Mouse (Mus musculus) telencephalon, adult 2 months (tissue): ENCODE measurements around the gene Ank2.

Experiments used
- DNase-seq: peaks from one replicate; pipeline ENCODE4 v3.0.0-alpha.2; 2011; ENCODE audit warnings: low read depth, low spot score

Gene Ank2

DNA sequence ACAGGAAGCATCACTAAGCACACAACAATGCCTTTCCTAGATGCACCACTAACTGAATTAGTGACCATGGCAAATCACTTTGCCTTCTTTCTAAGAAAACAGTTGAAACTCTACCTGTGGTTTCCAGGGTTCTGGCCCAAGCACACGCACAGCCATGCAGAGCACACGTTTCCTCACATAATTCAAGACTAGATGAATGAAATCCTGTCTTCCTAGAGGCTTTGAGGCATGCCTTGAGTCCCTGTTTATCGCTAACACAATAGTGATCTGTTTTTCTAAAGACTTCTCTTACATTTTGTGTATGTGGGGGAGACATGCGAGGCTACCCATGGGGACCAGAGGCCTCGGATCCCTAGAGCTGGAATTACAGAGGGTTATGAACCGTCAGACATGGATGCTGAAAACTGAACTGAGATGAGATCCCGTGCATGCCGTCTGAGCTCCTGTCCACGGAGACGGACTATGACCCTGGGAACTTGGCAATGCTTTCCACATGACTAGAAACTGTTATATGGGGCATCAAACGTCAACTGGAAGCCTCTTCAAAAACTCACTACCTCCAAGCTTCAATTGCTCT, 256.8 kb downstream of the Ank2 start:
- DNase-seq: no peak

DNA sequence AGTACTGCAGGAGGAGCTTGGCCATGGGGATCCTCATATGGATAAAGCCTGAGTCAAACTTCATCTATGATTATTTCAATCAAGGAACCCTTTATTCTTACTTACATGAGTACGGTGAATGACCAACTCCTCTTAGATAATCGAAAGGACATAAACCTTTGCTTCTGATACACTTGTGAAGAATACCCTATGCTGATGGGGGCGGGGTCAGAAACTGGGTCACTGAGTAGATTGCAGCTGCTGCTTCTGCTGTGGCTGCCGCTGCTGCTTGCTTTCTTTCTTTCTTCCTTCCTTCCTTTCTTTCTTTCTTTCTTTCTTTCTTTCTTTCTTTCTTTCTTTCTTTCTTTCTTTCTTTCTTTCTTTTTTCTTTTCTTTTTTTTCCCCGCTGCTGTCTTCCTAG, 263.9 kb downstream of the Ank2 start:
- DNase-seq: no peak

DNA sequence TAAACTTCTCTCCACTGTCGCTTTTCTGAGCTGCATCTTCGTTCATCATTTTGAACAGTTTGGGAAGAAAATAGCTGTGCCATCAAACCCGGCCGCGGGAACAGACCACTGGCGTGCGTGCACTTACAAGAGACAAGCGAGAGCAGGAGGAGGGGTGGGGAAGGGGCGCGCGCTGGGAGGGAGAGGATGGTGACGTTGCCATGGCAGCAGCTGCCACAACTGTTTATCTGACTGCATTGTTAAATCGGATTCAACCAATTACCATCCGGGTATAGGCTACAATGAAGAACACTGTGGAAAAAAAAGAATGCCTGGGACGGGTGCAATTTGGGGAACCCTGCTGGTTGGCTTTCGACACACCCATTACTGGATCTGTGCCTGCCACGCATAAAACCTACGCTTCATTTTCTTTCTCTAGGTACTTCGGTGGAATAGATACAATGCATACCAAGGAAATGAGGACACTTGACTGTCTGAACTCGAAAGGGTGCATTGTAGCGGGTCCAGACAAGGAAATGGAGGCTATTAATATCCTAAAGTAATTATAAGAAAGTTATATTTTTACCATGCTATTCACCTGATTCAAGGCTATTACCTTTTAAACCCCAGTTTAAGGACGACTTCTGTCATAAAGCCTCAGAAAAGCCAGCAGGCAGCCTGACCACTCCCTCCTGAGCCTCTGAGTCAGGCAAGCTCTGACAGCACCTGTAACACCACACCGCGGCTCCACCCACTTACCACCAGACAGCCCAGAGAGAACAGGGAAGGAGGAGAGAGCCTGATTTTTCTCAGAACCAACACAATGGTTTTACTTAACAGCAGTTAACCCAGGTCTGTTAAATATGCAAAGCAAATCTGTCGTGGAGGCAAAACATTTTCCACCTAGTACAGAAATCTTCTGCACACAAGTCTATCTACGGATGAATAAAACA, 273.1 kb downstream of the Ank2 start:
- DNase-seq: peak; percentile 65

DNA sequence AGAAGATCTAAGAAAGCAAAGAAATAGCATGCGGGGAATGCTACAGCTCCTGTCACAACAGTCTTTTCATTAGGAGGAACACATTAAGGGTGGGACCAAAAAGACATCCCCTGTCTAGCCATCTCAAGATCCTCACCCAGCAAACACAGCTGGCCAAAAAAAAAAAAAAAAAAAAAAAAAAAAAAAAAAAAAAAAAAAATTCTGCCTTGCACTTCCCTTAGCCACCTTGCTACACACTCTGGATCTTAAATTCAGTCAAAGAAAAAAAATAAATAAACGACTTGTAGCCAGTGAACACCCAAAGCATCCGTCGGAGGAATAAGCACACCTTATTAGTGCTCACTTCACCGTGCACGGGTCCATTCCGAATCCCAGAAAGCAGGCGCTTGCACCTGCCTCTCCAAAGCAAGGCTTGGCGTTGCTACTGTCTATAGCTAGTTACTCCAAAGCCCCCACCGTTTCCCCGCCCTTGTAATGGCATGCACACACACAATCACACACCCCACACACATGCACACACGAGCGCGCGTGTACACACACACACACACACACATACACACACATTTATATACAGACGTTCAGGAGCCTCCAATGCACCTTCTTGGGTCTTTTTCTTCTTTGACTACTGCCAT, 273.9 kb downstream of the Ank2 start:
- peak; percentile 19 for DNase-seq

DNA sequence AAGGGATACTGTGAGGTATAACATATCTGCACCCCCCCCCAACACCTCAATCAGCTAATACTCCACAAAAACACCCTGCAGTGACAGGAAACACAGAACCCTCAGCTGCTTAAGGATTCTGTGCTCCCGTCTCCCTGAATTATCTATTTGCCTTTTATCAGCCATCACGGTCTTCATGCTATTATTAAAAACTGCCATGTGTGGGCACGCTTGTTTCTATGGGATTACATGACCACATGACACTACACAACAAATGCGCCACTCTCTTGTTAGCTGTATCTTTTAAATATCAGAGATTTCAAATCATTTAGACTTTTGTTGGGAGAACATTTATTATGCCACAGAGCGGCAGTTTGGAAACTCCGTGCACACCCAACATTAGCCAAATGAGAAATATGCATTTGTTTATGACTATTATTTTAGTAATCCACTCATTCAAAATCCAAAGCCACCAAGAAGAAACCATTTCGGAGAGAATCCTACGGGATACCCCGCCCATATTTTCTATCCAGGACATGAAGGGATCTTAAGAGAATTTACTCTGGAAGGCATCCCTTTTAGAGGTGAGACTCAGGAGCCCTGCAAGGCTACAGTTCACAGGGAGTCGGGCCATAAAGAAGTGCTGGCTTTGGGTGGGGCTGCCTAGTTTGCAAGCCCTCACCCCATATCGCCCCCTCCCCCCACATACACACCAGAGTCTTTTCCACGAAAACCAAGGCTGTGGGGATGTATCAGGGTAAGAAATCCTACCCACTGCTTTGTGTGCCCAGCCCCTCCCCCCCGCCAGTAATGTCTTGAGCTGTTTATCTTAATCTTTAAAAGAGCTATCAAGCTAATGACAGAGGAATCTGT, 274.6 kb downstream of the Ank2 start:
- no peak for DNase-seq

DNA sequence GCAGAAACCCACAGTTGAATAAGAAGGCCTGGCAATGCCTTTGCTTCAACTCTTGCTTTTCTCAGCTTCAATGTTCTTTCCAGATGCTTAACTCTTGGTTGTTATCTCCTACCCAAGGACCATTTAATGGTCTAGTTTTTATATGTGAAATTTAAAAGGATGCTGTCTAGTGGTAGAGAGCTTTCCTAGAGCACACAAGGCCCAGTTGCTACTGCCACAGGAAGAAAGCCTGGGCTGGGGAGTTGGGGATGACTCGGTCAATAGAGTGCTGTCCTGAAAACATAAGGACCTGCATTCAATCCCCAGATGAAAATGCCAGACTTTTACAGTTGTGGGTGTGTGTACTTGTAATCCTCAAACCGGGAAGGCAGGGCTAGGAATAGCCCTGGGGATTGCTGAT, 277.1 kb downstream of the Ank2 start:
- DNase-seq: no peak

DNA sequence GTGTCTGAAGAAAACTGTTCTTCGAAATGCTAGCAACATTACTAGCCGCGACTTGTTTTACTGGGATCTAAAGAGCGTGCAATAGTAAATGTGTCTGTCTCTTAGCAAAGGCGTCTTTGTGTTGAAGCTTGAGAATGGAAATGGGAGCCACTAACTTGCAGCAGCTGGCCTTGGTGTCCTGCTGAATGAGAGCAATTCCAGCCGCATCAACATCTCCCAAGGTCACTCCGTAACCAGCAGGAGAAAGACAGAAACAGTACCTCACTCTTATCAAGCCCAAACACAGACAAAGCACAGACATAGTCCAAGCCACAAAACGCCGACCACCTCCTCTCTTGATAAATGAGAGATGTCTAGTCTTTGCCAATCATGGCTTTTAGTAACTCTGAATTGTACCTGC, 278.3 kb downstream of the Ank2 start:
- no peak for DNase-seq

DNA sequence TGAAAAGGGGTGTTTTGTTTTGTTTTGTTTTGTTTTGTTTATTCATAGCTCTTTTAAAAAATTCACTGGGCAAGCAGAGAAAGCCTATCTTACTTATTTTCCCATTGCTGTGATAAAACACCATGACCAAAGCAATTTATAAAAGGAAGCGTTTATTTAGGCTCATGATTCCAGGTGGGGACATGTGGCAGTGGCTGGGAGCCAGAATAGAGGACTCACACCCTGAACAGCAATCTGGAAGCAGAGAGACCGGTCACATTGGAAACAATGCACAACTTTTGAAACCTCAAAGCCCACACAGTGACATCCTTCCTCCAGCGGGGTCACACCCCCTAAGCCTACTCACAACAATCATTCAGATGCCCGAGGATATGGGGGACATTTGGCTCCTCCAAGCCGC, 285.6 kb downstream of the Ank2 start:
- DNase-seq: no peak

DNA sequence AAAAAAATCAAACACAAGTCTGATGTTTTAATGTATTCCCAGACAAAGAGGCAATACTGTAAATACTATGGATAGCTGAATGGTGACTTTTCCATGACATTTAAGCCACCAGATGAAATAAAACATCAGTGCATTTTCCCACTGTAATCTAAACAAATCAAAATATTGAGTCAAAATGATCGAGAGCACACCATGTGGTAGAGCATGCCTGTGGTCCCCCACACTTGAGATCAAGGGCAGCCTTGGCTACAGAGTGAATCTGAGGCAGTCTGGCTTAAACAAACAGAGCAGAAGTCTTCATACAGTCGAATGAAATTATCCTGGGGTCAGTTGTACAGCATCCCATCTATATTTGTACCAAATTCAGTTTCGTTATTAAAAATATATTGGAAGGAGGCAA, 288.0 kb downstream of the Ank2 start:
- no peak for DNase-seq

DNA sequence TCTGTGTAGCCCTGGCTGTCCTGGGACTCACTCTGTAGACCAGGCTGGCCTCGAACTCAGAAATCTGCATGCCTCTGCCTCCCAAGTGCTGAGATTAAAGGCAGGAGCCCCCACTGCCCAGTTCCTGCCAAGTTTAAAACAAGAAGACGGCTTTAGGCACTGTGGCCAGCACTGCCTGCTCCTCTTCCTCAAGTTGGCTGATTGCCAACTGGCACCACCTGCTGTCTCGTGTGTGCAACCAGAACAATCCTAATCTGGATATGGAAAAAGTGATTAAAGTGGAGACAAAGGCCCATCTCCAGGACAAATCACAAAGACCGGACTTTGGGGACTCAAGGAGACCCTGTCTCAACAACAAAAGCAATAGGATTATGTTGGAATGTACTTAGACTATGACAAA, 288.6 kb downstream of the Ank2 start:
- DNase-seq: no peak

DNA sequence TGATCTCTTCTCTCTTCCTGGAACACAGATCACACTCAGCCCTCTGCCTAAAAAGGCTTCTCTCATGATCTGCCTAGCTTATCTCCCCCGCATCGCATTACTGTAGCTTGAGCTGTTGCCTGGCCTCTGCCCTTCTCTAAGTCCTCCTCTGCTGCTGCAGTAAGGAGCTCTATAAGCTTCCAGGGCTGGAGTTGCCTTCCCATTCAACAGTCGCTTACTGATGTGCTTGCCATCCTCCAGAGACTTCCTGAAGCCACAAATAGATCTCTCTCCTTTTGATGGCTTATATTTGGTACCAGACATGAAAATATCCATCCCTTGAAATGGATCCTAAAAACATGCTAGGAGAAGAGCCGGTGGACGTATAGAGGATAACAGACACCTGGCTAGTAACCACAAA, 290.3 kb downstream of the Ank2 start:
- peak; percentile 32 for DNase-seq

DNA sequence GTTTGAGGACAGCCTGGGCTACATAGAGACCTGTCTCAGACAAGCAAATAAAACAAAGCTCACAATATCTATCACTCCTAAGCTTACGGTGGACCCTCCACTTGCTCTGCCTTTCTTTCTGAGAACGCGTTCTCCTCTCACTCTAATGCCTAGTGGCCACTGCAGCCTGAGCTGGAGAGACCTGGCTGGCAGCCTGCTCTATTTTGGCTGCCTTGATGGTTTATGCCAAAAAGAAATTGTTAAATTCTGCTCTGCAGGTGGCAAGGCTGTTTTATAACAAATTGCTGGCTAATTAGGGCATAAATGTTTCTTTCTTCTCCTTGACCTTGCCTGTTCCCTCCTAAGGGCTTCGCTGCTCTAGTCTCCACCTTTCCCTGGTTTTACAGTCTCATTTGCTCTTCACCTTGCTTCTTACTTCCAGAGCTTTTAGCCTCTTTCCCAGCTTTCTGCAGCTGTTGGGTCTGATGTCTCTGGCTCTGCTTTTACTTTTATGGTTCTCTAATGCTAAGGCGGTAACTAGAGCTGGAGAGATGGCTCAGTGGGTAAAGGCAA, 293.2 kb downstream of the Ank2 start:
- no peak for DNase-seq

DNA sequence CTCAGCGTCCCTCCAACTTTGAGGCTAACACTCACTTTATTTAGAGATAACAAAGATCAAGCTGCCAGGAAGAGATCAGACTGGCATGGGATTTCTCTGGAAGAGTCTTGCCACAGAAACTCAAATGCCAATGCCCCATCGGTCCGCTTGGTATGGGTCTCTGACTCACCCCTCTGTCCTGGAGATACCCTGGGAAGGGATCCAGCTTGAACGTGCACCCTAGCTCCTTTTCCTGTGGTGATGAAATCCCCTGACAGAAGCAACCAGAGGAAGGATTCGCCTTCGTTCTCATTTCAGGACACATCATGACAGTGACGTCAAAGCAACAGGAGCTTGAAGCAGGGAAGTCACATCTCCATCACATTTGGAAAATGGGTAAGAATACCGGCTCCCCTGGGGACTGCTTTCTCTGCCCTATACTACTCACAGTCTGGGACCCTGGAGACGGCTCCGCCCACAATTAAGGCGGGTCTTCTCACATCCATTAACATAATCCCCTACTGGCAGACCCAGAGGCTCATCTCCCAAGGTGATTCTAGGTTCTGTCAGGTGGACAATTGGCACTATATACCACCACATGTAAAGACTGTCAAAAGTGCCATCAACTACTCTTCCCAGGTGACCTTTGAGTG, 296.6 kb downstream of the Ank2 start:
- DNase-seq: no peak

DNA sequence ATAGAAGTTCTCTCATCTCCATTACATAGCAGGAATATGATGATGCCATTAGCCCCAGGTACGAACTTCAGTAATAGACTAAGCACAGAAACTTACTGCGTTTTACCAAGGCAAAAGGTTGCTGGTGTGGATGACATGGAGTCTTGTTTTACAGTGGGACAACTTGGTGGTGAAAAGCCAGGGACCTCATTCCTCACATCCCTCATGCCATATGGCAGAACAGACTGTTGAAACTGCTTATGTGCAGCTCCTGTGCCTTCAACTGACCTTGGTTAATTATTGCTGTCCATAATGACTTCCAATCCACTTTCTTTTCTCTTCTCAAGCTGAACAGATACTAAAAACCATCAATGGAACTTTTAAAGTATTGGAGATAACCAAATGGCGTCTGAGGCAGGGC, 298.4 kb downstream of the Ank2 start:
- DNase-seq: no peak

DNA sequence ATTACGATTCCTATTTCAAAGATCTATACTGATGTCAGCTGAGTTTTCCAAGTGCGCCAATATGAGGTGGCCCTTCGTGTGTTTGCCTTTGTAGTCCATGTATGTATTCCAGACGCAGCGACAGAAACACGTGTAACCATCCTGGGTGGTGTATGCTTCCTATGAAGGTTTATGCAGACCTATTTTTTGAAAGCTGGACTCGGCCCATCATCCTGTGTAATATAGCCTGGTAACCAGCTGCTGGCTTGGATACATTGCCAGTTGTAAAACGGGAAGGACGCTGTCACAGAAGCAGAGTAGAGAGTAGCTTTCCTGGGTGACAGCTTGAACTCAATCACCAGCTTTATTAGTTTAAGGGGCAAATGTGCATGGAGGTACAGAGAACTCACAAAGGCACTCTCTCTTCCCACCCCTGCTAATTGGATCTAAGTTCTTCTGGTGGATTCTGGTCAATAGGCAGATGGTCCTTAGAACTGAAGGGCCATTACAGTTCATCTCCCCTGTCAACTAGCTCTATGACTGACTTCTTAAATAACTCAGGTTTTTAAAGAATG, 300.0 kb downstream of the Ank2 start:
- no peak for DNase-seq

DNA sequence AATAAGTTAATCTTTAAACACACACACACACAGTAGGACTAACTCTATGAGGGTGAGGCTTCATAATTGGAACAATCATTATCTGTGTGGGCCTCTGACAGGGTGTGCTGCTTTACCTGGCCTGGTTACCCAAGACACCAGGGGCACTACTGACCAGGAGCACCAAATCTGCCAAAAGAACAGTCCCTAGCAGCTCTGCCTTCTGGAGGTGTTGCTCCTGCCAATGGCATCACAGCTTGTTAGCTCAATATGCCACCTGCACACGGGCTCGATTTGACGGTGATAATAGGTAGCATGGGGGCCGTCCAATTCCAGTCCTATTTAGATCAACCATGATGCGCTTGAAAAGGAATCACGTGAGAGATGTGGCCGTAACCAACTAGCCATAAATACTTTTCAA, 300.5 kb downstream of the Ank2 start:
- DNase-seq: no peak

DNA sequence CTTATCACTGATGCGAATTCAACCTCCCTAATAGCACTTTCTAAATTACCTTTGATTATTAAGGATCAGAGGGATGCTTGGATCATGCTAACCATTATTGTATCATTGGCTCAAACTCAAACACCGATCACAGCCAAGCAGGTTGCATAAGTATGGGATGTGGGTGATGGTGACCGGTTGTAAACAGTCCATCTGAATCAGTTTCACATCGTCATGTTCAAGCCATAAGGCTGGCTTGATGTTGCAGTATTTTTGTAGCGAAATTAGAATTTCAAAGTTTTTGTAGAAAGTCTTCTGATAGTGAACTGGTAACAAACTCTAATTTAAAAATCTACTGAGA, 310.4 kb downstream of the Ank2 start:
- DNase-seq: no peak

DNA sequence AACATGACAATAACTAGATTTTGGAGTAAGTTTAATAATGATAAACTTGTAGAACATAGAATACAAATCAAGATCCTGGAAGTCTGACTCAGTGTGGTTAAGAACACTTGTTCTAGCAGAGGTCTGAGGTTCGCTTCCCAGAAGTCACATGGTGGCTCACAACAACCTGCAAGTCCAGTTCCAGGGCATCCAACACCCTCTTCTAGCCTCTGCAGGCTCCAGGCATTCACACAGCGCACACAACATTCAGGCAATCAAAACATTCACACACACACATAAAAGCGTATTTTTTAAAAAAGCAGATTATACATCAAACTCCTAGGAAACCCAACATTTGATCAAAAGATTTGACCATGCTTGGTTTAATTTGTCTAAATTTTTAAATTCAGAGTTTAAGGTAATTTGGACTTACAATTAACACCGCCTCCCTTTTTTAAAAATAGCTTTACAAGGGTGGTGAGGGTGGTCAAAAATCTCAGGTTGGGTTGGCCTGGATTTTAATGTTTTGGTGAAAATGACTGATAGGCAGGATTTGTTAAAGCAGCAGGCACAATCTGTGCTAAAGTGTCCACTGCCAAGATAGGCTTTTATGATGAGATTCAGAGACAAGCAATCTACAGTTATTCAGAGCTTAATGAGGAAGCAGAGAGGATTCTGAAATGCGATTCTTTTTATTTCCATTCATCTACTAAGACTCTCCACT, 310.9 kb downstream of the Ank2 start:
- DNase-seq: no peak

DNA sequence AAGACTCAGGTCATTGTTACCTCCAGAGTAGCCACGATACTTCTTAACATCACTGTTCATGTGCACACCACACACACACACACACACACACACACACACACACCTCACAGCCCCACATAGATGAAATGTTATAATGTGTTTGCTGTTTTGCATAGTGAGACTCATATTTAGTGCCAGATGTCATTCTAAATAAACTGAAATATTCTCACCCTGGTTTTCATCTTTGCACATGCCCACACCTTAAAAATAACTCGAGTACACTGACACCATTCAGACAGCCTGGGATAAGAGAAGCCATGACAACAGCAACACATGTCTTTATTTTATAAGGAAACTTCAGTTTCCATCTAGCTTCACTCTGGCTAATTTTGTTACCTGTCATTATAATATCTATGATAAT, 312.1 kb downstream of the Ank2 start:
- no peak for DNase-seq

DNA sequence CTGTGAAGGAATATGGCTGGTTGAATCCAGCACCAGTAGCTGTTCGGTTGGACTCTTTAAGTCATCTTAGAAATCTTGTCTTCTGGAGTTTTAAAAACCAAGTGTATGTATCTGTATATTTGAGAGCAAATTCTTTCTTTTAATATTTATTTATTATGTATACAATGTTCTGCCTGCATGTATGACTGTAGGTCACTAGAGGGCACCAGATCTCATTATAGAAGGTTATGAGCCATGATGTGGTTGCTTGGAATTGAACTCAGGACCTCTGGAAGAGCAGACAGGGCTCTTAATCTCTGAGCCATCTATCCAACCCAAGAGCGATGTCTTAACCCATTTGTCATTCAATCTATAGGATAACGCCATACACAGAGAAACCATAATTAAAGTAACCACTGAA, 312.9 kb downstream of the Ank2 start:
- DNase-seq: no peak
